Mouse (Mus musculus): ENCODE results near the gene Ifnar2. TPM values are rescaled to one million over a fixed set of nuclear protein-coding genes. Genes with fewer than 3 reads are reported as not detected.
A peak's percentile ranks its signal among the peaks of the same experiment; 100 is the strongest.

Gene Ifnar2
- polyA plus RNA-seq, 1 experiment from 2014 or later: 44.2 TPM

- H3K9ac ChIP-seq (replicated peaks; ENCODE audit: low read depth, low read length): no peak overlapping the region
- no peaks in the 10 kb centered on the region for H3K9me3 ChIP-seq (ENCODE audit: control insufficient read depth, low read length)
- peaks cover 6% of the 10 kb centered on the region; the same call in 1 of the 2 replicates for H3K4me1 ChIP-seq (replicated peaks; ENCODE audit: control insufficient read depth, insufficient read depth, low read length)
- H3K36me3 ChIP-seq (ENCODE audit: control insufficient read depth, insufficient read depth): no peaks in the 10 kb centered on the region
- peaks cover 6% of the 10 kb centered on the region for H3K27me3 ChIP-seq (replicated peaks; ENCODE audit: control insufficient read depth, insufficient read depth, low read length)
- no peak overlapping the region for H3K27ac ChIP-seq (ENCODE audit: low read length)
- H3K4me2 ChIP-seq (ENCODE audit: low read length): no peak overlapping the region
- no peak overlapping the region for H3K4me3 ChIP-seq (replicated peaks; ENCODE audit: low read length)
- ATAC-seq: no peak
- WGBS: 76% methylated on average over 9 of the region's 9 CpGs
Measured at GRCm38 (mm10) chr16:91346491-91346890, 26.1 kb upstream of the Ifnar2 start.

- no peak for ATAC-seq
- peaks cover 6% of the 10 kb centered on the region; the same call in 1 of the 2 replicates for H3K4me1 ChIP-seq (replicated peaks; ENCODE audit: control insufficient read depth, insufficient read depth, low read length)
- peaks cover 6% of the 10 kb centered on the region for H3K27me3 ChIP-seq (replicated peaks; ENCODE audit: control insufficient read depth, insufficient read depth, low read length)
- no peak overlapping the region for H3K9ac ChIP-seq (replicated peaks; ENCODE audit: low read depth, low read length)
- H3K4me2 ChIP-seq (ENCODE audit: low read length): no peak overlapping the region
- no peak overlapping the region for H3K27ac ChIP-seq (ENCODE audit: low read length)
- no peaks in the 10 kb centered on the region for H3K36me3 ChIP-seq (ENCODE audit: control insufficient read depth, insufficient read depth)
- no peaks in the 10 kb centered on the region for H3K9me3 ChIP-seq (ENCODE audit: control insufficient read depth, low read length)
- WGBS: 55% methylated on average over 20 of the region's 20 CpGs
- H3K4me3 ChIP-seq (replicated peaks; ENCODE audit: low read length): no peak overlapping the region
Measured at GRCm38 (mm10) chr16:91347491-91348263, 24.9 kb upstream of the Ifnar2 start.

- Histone ChIP-seq H3K27ac (ENCODE audit: low read length) (no peak overlapping the region), H3K9ac (replicated peaks; ENCODE audit: low read depth, low read length) (no peak overlapping the region), H3K36me3 (ENCODE audit: control insufficient read depth, insufficient read depth) (no peaks in the 10 kb centered on the region), H3K4me3 (replicated peaks; ENCODE audit: low read length) (no peak overlapping the region), H3K27me3 (replicated peaks; ENCODE audit: control insufficient read depth, insufficient read depth, low read length) (peaks cover 9% of the 10 kb centered on the region), H3K9me3 (ENCODE audit: control insufficient read depth, low read length) (no peaks in the 10 kb centered on the region), H3K4me2 (ENCODE audit: low read length) (no peak overlapping the region), H3K4me1 (replicated peaks; ENCODE audit: control insufficient read depth, insufficient read depth, low read length) (peaks cover 6% of the 10 kb centered on the region; the same call in 1 of the 2 replicates)
- 42% methylated on average over 14 of the region's 14 CpGs for WGBS
- 0 out of 2 replicates have a peak, but pooled peaks have one; percentile 19 for ATAC-seq
Measured at GRCm38 (mm10) chr16:91348264-91348565, 24.4 kb upstream of the Ifnar2 start.

GRCm38 (mm10) chr16:91348588-91349330, 23.8 kb upstream of the Ifnar2 start:
- no peaks in the 10 kb centered on the region for H3K9me3 ChIP-seq (ENCODE audit: control insufficient read depth, low read length)
- ATAC-seq: no peak
- WGBS: 64% methylated on average over 28 of the region's 28 CpGs
- peaks cover 6% of the 10 kb centered on the region; the same call in 1 of the 2 replicates for H3K4me1 ChIP-seq (replicated peaks; ENCODE audit: control insufficient read depth, insufficient read depth, low read length)
- H3K4me2 ChIP-seq (ENCODE audit: low read length): no peak overlapping the region
- no peaks in the 10 kb centered on the region for H3K36me3 ChIP-seq (ENCODE audit: control insufficient read depth, insufficient read depth)
- no peak overlapping the region for H3K9ac ChIP-seq (replicated peaks; ENCODE audit: low read depth, low read length)
- no peak overlapping the region for H3K4me3 ChIP-seq (replicated peaks; ENCODE audit: low read length)
- H3K27me3 ChIP-seq (replicated peaks; ENCODE audit: control insufficient read depth, insufficient read depth, low read length): peaks cover 14% of the 10 kb centered on the region
- H3K27ac ChIP-seq (ENCODE audit: low read length): no peak overlapping the region

- H3K4me3 ChIP-seq (replicated peaks; ENCODE audit: low read length): no peak overlapping the region
- H3K36me3 ChIP-seq (ENCODE audit: control insufficient read depth, insufficient read depth): no peaks in the 10 kb centered on the region
- H3K4me2 ChIP-seq (ENCODE audit: low read length): no peak overlapping the region
- 0% methylated on average over 7 of the region's 7 CpGs for WGBS
- H3K9ac ChIP-seq (replicated peaks; ENCODE audit: low read depth, low read length): no peak overlapping the region
- H3K4me1 ChIP-seq (replicated peaks; ENCODE audit: control insufficient read depth, insufficient read depth, low read length): peaks cover 6% of the 10 kb centered on the region; the same call in 1 of the 2 replicates
- H3K27ac ChIP-seq (ENCODE audit: low read length): no peak overlapping the region
- peak; percentile 50 for ATAC-seq
- H3K9me3 ChIP-seq (ENCODE audit: control insufficient read depth, low read length): no peaks in the 10 kb centered on the region
- H3K27me3 ChIP-seq (replicated peaks; ENCODE audit: control insufficient read depth, insufficient read depth, low read length): peaks cover 25% of the 10 kb centered on the region
Measured at GRCm38 (mm10) chr16:91352084-91352562, 20.5 kb upstream of the Ifnar2 start.

- WGBS: 70% methylated on average over 7 of the region's 7 CpGs
- Histone ChIP-seq H3K27me3 (replicated peaks; ENCODE audit: control insufficient read depth, insufficient read depth, low read length) (peaks cover 23% of the 10 kb centered on the region), H3K9me3 (ENCODE audit: control insufficient read depth, low read length) (no peaks in the 10 kb centered on the region), H3K4me2 (ENCODE audit: low read length) (no peak overlapping the region), H3K9ac (replicated peaks; ENCODE audit: low read depth, low read length) (no peak overlapping the region), H3K4me3 (replicated peaks; ENCODE audit: low read length) (no peak overlapping the region), H3K36me3 (ENCODE audit: control insufficient read depth, insufficient read depth) (no peaks in the 10 kb centered on the region), H3K4me1 (replicated peaks; ENCODE audit: control insufficient read depth, insufficient read depth, low read length) (peaks cover 6% of the 10 kb centered on the region; the same call in 1 of the 2 replicates), H3K27ac (ENCODE audit: low read length) (no peak overlapping the region)
- 0 out of 2 replicates have a peak, but pooled peaks have one; percentile 4 for ATAC-seq
Measured at GRCm38 (mm10) chr16:91352749-91353148, 19.8 kb upstream of the Ifnar2 start.

GRCm38 (mm10) chr16:91353177-91353576, 19.4 kb upstream of the Ifnar2 start:
- Histone ChIP-seq H3K4me1 (replicated peaks; ENCODE audit: control insufficient read depth, insufficient read depth, low read length) (peaks cover 3% of the 10 kb centered on the region; the same call in 1 of the 2 replicates), H3K4me3 (replicated peaks; ENCODE audit: low read length) (no peak overlapping the region), H3K27me3 (replicated peaks; ENCODE audit: control insufficient read depth, insufficient read depth, low read length) (peaks cover 23% of the 10 kb centered on the region), H3K9ac (replicated peaks; ENCODE audit: low read depth, low read length) (no peak overlapping the region), H3K4me2 (ENCODE audit: low read length) (no peak overlapping the region), H3K27ac (ENCODE audit: low read length) (no peak overlapping the region), H3K36me3 (ENCODE audit: control insufficient read depth, insufficient read depth) (no peaks in the 10 kb centered on the region), H3K9me3 (ENCODE audit: control insufficient read depth, low read length) (no peaks in the 10 kb centered on the region)
- WGBS: 82% methylated on average over 6 of the region's 6 CpGs
- ATAC-seq: no peak

- WGBS: 84% methylated on average over 5 of the region's 5 CpGs
- Histone ChIP-seq H3K36me3 (ENCODE audit: control insufficient read depth, insufficient read depth) (no peaks in the 10 kb centered on the region), H3K27me3 (replicated peaks; ENCODE audit: control insufficient read depth, insufficient read depth, low read length) (peaks cover 23% of the 10 kb centered on the region), H3K9ac (replicated peaks; ENCODE audit: low read depth, low read length) (no peak overlapping the region), H3K4me2 (ENCODE audit: low read length) (no peak overlapping the region), H3K4me1 (replicated peaks; ENCODE audit: control insufficient read depth, insufficient read depth, low read length) (no peaks in the 10 kb centered on the region), H3K27ac (ENCODE audit: low read length) (no peak overlapping the region), H3K9me3 (ENCODE audit: control insufficient read depth, low read length) (no peaks in the 10 kb centered on the region), H3K4me3 (replicated peaks; ENCODE audit: low read length) (no peak overlapping the region)
- ATAC-seq: no peak
Measured at GRCm38 (mm10) chr16:91353638-91354037, 18.9 kb upstream of the Ifnar2 start.

GRCm38 (mm10) chr16:91354599-91354998, 18.0 kb upstream of the Ifnar2 start:
- no peak overlapping the region for H3K4me2 ChIP-seq (ENCODE audit: low read length)
- no peaks in the 10 kb centered on the region for H3K36me3 ChIP-seq (ENCODE audit: control insufficient read depth, insufficient read depth)
- H3K9me3 ChIP-seq (ENCODE audit: control insufficient read depth, low read length): no peaks in the 10 kb centered on the region
- 81% methylated on average over 4 of the region's 4 CpGs for WGBS
- no peak overlapping the region for H3K27ac ChIP-seq (ENCODE audit: low read length)
- H3K9ac ChIP-seq (replicated peaks; ENCODE audit: low read depth, low read length): no peak overlapping the region
- H3K4me1 ChIP-seq (replicated peaks; ENCODE audit: control insufficient read depth, insufficient read depth, low read length): no peaks in the 10 kb centered on the region
- peaks cover 23% of the 10 kb centered on the region for H3K27me3 ChIP-seq (replicated peaks; ENCODE audit: control insufficient read depth, insufficient read depth, low read length)
- no peak overlapping the region for H3K4me3 ChIP-seq (replicated peaks; ENCODE audit: low read length)
- no peak for ATAC-seq

All from forebrain, embryonic 16.5 days (tissue).